Mouse (Mus musculus) kidney, adult 8-10 months (tissue): ENCODE measurements at regions not wholly inside any gene's neighbourhood (a gene's known extent, or its start where the extent isn't known, plus 50 kb on each side); places are given as distances from the start of the nearest gene placed in this dataset.

Experiments
- DNase-seq, 2 experiments: peaks; one replicate each; pipeline ENCODE4 v3.0.0; 2022

- DNase-seq, result no peak
Measured at GRCm38 (mm10) chr8:26287665-26288064, 168.3 kb downstream of the Gm45692 start.

DNA sequence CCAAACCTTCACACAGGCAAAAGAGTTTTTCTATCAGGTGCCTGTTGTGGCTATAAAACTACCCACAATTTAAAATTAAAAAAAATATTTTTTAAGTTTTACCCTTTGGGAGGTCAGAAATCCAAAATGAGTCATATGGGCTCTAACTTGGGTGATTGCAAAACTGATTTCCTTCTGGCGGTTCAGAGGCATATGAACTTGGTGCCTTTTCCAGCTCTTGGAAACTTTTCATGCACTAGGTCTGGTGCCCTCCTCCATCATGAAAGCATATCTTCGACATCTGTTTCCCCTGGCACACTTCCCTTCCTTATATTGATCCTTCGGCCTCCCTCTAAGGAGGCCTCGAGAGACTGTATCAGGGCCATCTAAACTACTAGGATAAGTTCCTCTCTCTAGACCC, 168.8 kb downstream of the Gm45692 start:
- no peak for DNase-seq

- no peak for DNase-seq
Measured at GRCm38 (mm10) chr8:26298066-26298804, 178.9 kb downstream of the Gm45692 start.

DNA sequence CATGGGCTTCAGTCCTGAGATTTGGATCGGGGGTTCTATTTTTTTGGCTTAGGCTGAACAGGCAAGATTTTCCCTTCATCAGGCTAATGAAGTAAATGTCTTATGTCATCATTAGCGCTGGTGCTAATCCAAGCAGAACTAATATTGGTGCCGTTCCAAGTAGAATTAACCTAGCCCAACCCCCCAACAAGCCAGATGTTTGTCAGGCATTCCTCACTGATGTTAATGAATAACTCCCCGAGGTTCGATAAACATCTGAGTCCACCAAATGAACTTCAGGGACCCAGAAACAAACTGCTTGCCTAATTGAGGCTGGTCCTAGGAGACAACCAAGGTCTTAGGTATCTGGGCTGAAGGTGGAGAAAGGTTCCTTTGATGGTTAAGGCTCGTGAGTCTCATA, 180.9 kb downstream of the Gm45692 start:
- DNase-seq, result peak; percentile 58 to 65

- no peak for DNase-seq
Measured at GRCm38 (mm10) chr8:26301961-26302360, 182.6 kb downstream of the Gm45692 start.

GRCm38 (mm10) chr8:26304566-26304965, 185.2 kb downstream of the Gm45692 start:
- DNase-seq, result no peak

DNA sequence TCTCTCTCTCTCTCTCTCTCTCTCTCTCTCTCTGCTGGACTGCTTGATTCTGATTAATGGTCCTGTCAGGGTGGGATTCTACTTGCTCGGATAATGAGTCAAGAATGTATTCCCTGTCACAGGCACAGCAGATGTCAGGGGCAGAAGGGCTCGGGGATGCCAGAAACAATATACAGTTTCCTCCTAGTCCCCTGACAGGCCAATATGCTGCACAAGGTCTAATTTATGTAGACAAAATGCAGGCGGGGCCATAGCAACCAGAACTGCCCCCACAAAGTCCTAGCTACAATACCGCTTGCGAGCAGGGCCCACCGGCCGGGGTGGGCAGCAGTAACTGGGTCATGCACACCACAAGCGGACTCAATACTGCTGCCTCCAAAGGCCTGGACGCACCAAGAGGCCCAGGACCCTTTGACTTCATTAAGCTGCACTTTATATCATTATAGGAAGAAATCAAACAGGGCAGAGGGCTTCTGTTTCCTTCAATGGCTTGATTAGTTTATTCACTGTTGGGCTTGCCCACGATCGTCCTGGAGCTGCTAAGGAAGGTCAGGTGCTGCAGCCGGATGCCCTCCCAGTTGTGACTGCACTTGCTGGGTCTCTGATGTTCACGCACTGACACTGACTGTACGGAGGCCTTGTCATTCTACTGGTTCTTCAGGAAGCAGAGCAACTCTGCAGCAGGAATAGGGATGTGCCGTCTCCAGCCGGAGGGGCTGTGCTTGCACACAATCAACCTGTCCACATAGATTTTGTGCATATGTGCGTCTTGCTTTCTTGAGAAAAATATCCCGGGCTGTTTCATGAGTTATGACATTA, 185.9 kb downstream of the Gm45692 start:
- no peak for DNase-seq

GRCm38 (mm10) chr8:26308121-26308641, 188.8 kb downstream of the Gm45692 start:
- no peak for DNase-seq

- no peak for DNase-seq
Measured at GRCm38 (mm10) chr8:26309764-26310163, 190.4 kb downstream of the Gm45692 start.

DNA sequence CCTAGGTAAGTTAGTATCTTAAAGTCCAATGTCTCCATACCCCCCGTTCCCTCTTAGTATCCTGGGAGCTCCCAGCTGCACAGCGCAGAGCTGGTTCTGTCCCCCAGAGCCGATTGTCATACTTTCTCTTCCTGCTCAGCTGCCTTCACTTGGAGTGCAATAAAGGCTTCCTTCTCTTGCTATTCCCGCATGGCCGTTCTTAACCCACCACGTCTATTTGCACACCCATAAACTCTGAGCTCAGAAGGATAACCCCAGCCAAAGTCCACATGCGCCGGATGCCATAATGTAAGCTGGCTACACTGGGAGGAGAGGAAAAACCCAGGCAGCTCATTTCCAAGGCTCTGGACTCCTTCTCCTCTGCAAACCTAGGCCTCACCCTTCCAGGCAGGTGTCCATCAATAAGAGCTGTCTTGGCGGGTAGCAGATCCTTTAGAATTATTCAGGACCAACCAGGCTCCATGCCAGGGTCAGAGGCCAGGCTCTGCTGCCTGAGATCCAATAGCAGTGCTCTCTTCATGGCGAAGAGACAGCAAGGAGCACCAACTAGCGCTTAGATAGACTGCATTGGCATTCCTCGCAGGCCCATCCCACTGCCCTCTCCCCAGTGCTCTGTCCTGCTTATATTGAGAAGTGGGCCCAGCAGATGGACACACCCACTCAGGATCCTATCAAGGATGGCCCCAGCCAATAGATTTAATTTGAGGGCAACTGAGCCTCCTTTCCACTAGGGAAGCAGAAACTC, 204.4 kb downstream of the Gm45692 start:
- DNase-seq, result no peak

- DNase-seq, result no peak
Measured at GRCm38 (mm10) chr8:26324606-26325005, 205.3 kb downstream of the Gm45692 start.

- no peak for DNase-seq
Measured at GRCm38 (mm10) chr8:26329813-26330212, 210.5 kb downstream of the Gm45692 start.

GRCm38 (mm10) chr8:26336906-26337650, 217.7 kb downstream of the Gm45692 start:
- DNase-seq, result no peak

DNA sequence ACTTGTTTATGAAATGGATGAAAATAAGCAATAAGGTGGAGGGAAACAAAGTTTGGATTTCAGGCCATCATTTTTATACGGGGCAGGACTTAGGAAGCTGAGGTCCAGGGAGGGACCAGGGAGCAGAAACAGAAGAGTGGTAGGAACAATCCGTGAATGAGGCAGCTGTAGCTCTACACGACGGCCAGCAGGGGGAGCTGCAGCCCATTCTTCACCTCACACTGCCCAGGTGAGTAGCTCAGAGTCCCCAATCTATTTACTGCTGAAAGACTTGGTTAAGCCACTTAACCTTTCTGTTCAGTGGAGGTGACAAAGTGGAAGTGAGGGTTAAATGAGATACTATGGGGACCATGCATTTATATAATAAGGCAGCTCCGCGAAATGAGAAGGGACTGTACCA, 225.7 kb downstream of the Gm45692 start:
- peak; percentile 11 to 31 for DNase-seq

DNA sequence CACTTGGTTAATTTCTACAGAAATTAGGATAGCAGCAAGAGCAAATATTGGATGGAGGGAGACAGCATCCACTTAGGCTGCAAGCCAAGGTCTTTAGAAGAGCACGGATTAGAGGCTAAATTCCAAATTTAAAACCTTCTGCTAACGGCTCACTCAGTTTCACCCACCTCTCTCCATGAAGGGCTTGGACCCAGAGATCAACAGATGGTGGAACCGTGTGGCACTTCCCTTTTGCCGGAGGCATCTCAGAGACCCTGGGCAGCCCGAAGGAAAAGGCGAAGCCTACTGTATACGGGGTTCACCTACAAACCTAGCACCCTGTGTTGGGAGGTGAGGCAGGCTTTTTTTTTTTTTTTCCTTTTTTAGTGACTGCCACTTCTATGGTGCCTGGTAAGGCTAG, 229.9 kb downstream of the Gm45692 start:
- DNase-seq, result no peak

DNA sequence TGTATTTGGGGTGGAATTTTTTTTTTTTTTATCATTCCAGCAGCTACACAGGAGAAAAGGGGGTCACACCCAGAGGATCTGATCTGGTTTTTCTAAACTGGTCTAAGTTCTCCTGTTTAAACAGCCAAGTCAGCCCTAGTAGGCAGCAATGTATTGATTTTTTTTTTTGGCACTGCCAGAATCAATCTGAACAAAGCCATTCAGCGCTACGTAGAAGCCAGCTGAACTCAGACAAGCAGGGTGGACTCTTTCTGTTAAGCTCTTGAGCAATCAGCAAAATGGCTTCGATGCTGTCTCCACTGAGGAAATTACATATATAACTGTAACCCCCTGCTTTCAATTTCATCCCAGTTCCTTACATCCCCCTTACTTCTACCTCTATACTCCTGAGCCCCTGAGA, 230.5 kb downstream of the Gm45692 start:
- no peak for DNase-seq

DNA sequence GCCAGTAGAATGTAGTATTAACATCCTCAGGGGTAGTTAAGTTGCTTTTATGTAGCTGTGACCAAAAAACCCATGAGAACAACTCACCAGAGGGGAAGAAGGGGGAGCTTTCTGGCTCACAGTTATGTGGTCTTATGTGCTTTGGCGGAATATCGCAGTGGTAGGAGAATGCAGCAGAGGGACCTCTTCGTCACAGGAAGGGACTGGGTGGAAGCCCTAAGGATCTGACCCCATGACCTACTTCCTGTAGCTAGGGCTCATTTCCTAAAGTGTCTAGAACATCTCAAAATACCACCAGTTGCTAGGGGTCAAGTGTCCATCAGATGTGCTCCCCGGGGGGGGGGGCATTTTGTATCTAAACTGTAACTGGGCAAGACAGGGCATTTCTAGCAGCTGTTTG, 231.3 kb downstream of the Gm45692 start:
- peak; percentile 8 to 16 for DNase-seq

- peak; percentile 22 for DNase-seq
Measured at GRCm38 (mm10) chr8:26351643-26352540, 232.6 kb downstream of the Gm45692 start.

DNA sequence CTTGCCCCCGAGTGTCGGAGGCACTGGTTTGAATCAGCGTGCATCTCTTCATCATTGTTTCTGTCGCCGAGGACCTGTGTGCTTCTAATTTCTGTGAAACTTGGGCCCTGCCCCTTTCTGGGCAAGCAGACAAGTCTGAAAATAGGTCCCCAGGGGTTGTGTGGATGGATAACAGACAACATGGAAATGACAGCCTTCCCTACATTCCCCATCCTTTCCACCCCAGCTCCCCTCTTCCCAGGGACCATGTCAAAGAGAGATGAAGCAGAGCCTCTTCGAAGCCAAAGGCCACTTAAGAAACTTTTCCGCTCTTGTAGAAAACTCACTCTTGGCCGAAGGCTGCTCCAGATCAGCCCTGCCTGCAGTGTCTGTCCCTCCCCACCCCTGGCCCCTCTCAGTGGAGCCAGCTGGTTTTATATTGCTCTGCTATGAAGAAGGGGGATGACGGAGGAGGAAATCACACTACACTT, 233.2 kb downstream of the Gm45692 start:
- DNase-seq, result peak; percentile 53 to 57

- DNase-seq, result peak; percentile 7 to 37
Measured at GRCm38 (mm10) chr8:26353476-26353875, 234.1 kb downstream of the Gm45692 start.

DNA sequence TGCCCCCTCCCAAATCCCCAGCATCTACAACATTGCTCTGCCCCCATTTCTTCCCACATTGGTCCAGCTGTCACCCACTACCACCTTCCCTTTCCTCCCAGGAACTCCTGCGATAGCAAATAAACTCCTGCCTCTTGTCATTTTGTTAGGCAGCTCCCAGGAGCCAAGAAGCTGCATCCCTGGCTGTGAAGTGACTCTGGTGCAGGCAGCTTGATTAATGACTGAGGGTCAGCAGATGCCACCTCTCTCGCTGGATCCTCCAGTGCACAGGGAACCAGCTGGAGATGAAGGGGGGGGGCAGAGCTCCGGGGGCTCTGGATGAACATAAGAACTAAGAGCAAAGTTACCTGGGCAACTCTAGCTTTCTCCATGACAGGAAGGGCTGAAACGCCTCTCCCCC, 235.2 kb downstream of the Gm45692 start:
- DNase-seq, result no peak
